Mouse (Mus musculus) ES-Bruce4 (cell line): ENCODE results near the gene BC005537.

ENCODE experiments used
- CTCF ChIP-seq: IDR thresholded peaks from one replicate; pipeline ENCODE4 v1.8.1; 2011; ENCODE audit warnings: low read depth, low read length
- POLR2A ChIP-seq: IDR thresholded peaks from one replicate; pipeline ENCODE4 v1.8.1; 2011; ENCODE audit warnings: low read length; ENCODE audit not compliant: insufficient read depth

DNA sequence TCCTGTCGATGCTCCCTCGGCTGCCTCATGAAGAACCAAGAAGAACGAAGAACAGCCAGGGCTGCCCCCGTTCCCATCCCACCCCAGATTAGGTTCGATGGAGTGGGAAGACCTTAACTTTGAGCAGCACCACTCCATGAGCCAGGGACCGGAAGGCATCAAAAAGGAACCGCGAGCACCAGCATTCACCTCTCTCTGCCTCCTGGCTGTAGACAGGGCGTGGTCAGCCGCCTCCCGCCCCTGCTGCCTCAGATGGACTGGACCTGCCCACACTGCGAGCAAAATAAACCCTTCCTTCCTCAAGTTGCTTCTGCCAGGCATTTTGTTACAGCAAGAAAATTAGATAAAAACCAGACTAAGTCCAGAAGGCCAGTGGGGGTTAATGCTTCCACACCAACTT lies 59.6 kb downstream of the BC005537 start:
- TF ChIP-seq CTCF, result no peak
- TF ChIP-seq POLR2A, result no peak
